Mouse (Mus musculus) midbrain, embryonic 16.5 days (tissue): ENCODE results near the gene Helz2. TPM values are rescaled to one million over a fixed set of nuclear protein-coding genes. Genes with fewer than 3 reads are reported as not detected.

Source experiments
- ATAC-seq: fragments of 200-750 bp; cut with Nextera tagmentation; 2 replicates; pipeline ENCODE4 v1.8.0; 2017; ENCODE audit warnings: moderate TSS enrichment
- H3K27ac ChIP-seq: fragments of 300-500 bp; sonication (generic); 2 replicates; pipeline ENCODE4 v1.5.1; 2014; ENCODE audit warnings: mild to moderate bottlenecking, low read length, mixed read lengths
- H3K27me3 ChIP-seq: fragments of 300-500 bp; sonication (generic); 2 replicates; pipeline ENCODE4 v1.6.1; 2014; ENCODE audit warnings: low read depth, low read length, mixed read lengths; ENCODE audit not compliant: control insufficient read depth, insufficient read depth
- H3K36me3 ChIP-seq: fragments of 300-500 bp; sonication (generic); 2 replicates; pipeline ENCODE4 v1.6.1; 2014; ENCODE audit warnings: mild to moderate bottlenecking, low read length, moderate library complexity, mixed read lengths; ENCODE audit not compliant: control insufficient read depth, insufficient read depth
- H3K4me1 ChIP-seq: fragments of 300-500 bp; sonication (generic); 2 replicates; pipeline ENCODE4 v1.6.1; 2014; ENCODE audit warnings: mild to moderate bottlenecking, low read length, mixed read lengths; ENCODE audit not compliant: control insufficient read depth, insufficient read depth
- H3K4me2 ChIP-seq: fragments of 300-500 bp; sonication (generic); 2 replicates; pipeline ENCODE4 v1.6.1; 2014; ENCODE audit warnings: mild to moderate bottlenecking, low read length, mixed read lengths
- H3K4me3 ChIP-seq: fragments of 300-500 bp; sonication (generic); 2 replicates; pipeline ENCODE4 v1.5.1; 2014; ENCODE audit warnings: low read depth, mild to moderate bottlenecking, low read length, moderate library complexity, mixed read lengths
- H3K9ac ChIP-seq: fragments of 300-500 bp; sonication (generic); 2 replicates; pipeline ENCODE4 v1.6.1; 2014; ENCODE audit warnings: low read depth, low read length, mixed read lengths
- H3K9me3 ChIP-seq: fragments of 300-500 bp; sonication (generic); replicated peaks from 2 replicates; pipeline ENCODE4 v1.6.1; 2014; ENCODE audit warnings: mild to moderate bottlenecking, low read length, mixed read lengths; ENCODE audit not compliant: control insufficient read depth, poor library complexity, severe bottlenecking
- WGBS: fragments of 180-500 bp; shearing (Covaris S2); extraction: QIAGEN DNeasy Blood & Tissue Kit; methylation state at CpG from one replicate; pipeline ENCODE4 v1.1.7; 2014; 5-methylcytosine and 5-hydroxymethylcytosine counted together
- polyA plus RNA-seq: library from polyadenylated mRNA; unstranded; fragments of >200 nt; fragmentation: Nextera tagmentation; extraction: Ambion mirVana; gene quantifications from 2 replicates; pipeline ENCODE4 v1.2.1, GENCODE M21; 2015

The Helz2 gene
- polyA plus RNA-seq, 1 experiment from 2014 or later = 0.44 TPM

- H3K4me1 ChIP-seq = peaks cover 15% of the 10 kb centered on the region; the same call in 1 of the 2 replicates
- no peak overlapping the region for H3K27ac ChIP-seq
- H3K4me2 ChIP-seq = no peak overlapping the region
- no peak for ATAC-seq
- H3K27me3 ChIP-seq = peaks cover 32% of the 10 kb centered on the region
- no peak overlapping the region for H3K9ac ChIP-seq
- no peak overlapping the region for H3K4me3 ChIP-seq
- no peaks in the 10 kb centered on the region for H3K9me3 ChIP-seq
- no peaks in the 10 kb centered on the region for H3K36me3 ChIP-seq
- 93% methylated on average over 6 of the region's 6 CpGs for WGBS
These were observed 25.8 kb downstream of the Helz2 start for GRCm38 (mm10) chr2:181216037-181216436.

- peaks cover 34% of the 10 kb centered on the region for H3K27me3 ChIP-seq
- H3K36me3 ChIP-seq = no peaks in the 10 kb centered on the region
- peaks cover 7% of the 10 kb centered on the region; the same call in 1 of the 2 replicates for H3K4me1 ChIP-seq
- H3K27ac ChIP-seq = no peak within 1 kb of the TSS
- H3K4me3 ChIP-seq = peak within 1 kb of the TSS; percentile 28
- no peak for ATAC-seq
- no peaks in the 10 kb centered on the region for H3K9me3 ChIP-seq
- peak within 1 kb of the TSS; percentile 53 for H3K4me2 ChIP-seq
- WGBS = 2% methylated on average over 17 of the region's 17 CpGs
- peak within 1 kb of the TSS; percentile 15 for H3K9ac ChIP-seq
These were observed 28.8 kb downstream of the Helz2 start, which contains the start of gene Srms for GRCm38 (mm10) chr2:181213021-181213445. TSS of gene Srms (minus strand) at chr2:181213185.

- peak overlapping the region; percentile 15 for H3K9ac ChIP-seq
- peaks cover 7% of the 10 kb centered on the region; the same call in 1 of the 2 replicates for H3K4me1 ChIP-seq
- peak overlapping the region; percentile 28 for H3K4me3 ChIP-seq
- peak overlapping the region; percentile 53 for H3K4me2 ChIP-seq
- no peak overlapping the region for H3K27ac ChIP-seq
- peaks cover 34% of the 10 kb centered on the region for H3K27me3 ChIP-seq
- 3% methylated on average over 34 of the region's 34 CpGs for WGBS
- H3K36me3 ChIP-seq = no peaks in the 10 kb centered on the region
- no peak for ATAC-seq
- no peaks in the 10 kb centered on the region for H3K9me3 ChIP-seq
These were observed 29.3 kb downstream of the Helz2 start for GRCm38 (mm10) chr2:181212389-181213020.

GRCm38 (mm10) chr2:181206118-181206517 lies 35.7 kb downstream of the Helz2 start:
- no peak for ATAC-seq
- Histone ChIP-seq H3K4me1 (no peaks in the 10 kb centered on the region), H3K9me3 (no peaks in the 10 kb centered on the region), H3K27ac (no peak overlapping the region), H3K36me3 (no peaks in the 10 kb centered on the region), H3K4me2 (no peak overlapping the region), H3K27me3 (peaks cover 2% of the 10 kb centered on the region; the same call in 1 of the 2 replicates), H3K4me3 (no peak overlapping the region), H3K9ac (no peak overlapping the region)
- WGBS = 85% methylated on average over 9 of the region's 9 CpGs

- Histone ChIP-seq H3K27ac (no peak overlapping the region), H3K4me2 (no peak overlapping the region), H3K36me3 (no peaks in the 10 kb centered on the region), H3K27me3 (0 out of 2 replicates have a peak, but pooled peaks cover 2% of the 10 kb centered on the region), H3K9ac (no peak overlapping the region), H3K9me3 (no peaks in the 10 kb centered on the region), H3K4me3 (no peak overlapping the region), H3K4me1 (no peaks in the 10 kb centered on the region)
- no peak for ATAC-seq
- WGBS = 92% methylated on average over 5 of the region's 5 CpGs
These were observed 36.1 kb downstream of the Helz2 start for GRCm38 (mm10) chr2:181205678-181206077.

- Histone ChIP-seq H3K9ac (no peak overlapping the region), H3K4me2 (no peak overlapping the region), H3K36me3 (no peaks in the 10 kb centered on the region), H3K9me3 (no peaks in the 10 kb centered on the region), H3K27ac (no peak overlapping the region), H3K4me1 (no peaks in the 10 kb centered on the region), H3K27me3 (no peaks in the 10 kb centered on the region), H3K4me3 (no peak overlapping the region)
- WGBS = 80% methylated on average over 6 of the region's 6 CpGs
- ATAC-seq = no peak
These were observed 38.9 kb downstream of the Helz2 start for GRCm38 (mm10) chr2:181202886-181203285.

- 90% methylated on average over 3 of the region's 3 CpGs for WGBS
- H3K9me3 ChIP-seq = no peaks in the 10 kb centered on the region
- no peak for ATAC-seq
- no peaks in the 10 kb centered on the region for H3K27me3 ChIP-seq
- no peak within 1 kb of the TSS for H3K4me2 ChIP-seq
- H3K4me1 ChIP-seq = no peaks in the 10 kb centered on the region
- no peak within 1 kb of the TSS for H3K9ac ChIP-seq
- H3K36me3 ChIP-seq = no peaks in the 10 kb centered on the region
- H3K4me3 ChIP-seq = no peak within 1 kb of the TSS
- no peak within 1 kb of the TSS for H3K27ac ChIP-seq
These were observed 39.4 kb downstream of the Helz2 start, which contains the start of gene Ptk6 for GRCm38 (mm10) chr2:181202422-181202821. TSS of gene Ptk6 (minus strand) at chr2:181202789.

GRCm38 (mm10) chr2:181201606-181202005 lies 40.2 kb downstream of the Helz2 start:
- Histone ChIP-seq H3K4me1 (no peaks in the 10 kb centered on the region), H3K36me3 (no peaks in the 10 kb centered on the region), H3K4me3 (no peak overlapping the region), H3K9ac (no peak overlapping the region), H3K4me2 (no peak overlapping the region), H3K9me3 (no peaks in the 10 kb centered on the region), H3K27me3 (no peaks in the 10 kb centered on the region), H3K27ac (no peak overlapping the region)
- no peak for ATAC-seq
- 83% methylated on average over 3 of the region's 3 CpGs for WGBS

GRCm38 (mm10) chr2:181196628-181197300 lies 45.1 kb downstream of the Helz2 start:
- H3K27ac ChIP-seq = no peak overlapping the region
- no peak overlapping the region for H3K9ac ChIP-seq
- 88% methylated on average over 4 of the region's 4 CpGs for WGBS
- H3K9me3 ChIP-seq = no peaks in the 10 kb centered on the region
- no peak for ATAC-seq
- H3K4me2 ChIP-seq = no peak overlapping the region
- H3K27me3 ChIP-seq = no peaks in the 10 kb centered on the region
- H3K36me3 ChIP-seq = no peaks in the 10 kb centered on the region
- no peak overlapping the region for H3K4me3 ChIP-seq
- no peaks in the 10 kb centered on the region for H3K4me1 ChIP-seq
